Mouse (Mus musculus) thymus, adult 2 months (tissue): ENCODE data around the gene Smc6.

Experiments used
- CTCF ChIP-seq: fragments of 200-500 bp; IDR thresholded peaks from 2 replicates; pipeline ENCODE4 v1.5.1; 2012; ENCODE audit warnings: mild to moderate bottlenecking, control low read depth, low read length, moderate library complexity, borderline replicate concordance; ENCODE audit not compliant: control insufficient read depth, poor library complexity, insufficient read depth; ENCODE audit errors: extremely low read depth
- POLR2A ChIP-seq: fragments of 200-500 bp; IDR thresholded peaks from 2 replicates; pipeline ENCODE4 v1.6.1; 2012; ENCODE audit warnings: mild to moderate bottlenecking, low read length, control low read depth, moderate library complexity; ENCODE audit not compliant: control insufficient read depth, poor library complexity, insufficient read depth; ENCODE audit errors: extremely low read depth

DNA sequence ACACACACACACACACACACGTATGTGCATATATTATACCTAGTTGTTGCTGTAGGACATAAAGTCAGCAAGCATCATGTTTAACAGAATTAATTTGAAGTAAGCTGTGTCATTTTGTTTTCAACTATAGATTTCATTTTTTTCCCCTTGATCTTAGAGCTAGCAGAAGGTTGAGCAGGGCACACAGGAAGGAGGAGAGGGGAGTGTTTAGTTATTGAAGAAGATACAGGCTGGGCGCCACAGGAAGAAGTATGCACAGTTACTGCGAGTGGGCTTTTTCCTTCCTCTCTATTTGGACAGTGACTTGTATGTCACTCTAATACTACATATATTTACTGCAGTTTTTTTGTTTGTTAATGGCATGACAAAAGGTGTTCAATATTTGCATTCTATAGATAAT, 14.2 kb downstream of the Smc6 start:
- TF ChIP-seq CTCF (no peak), POLR2A (no peak)
